Mouse (Mus musculus): ENCODE results near the gene Gbp6. TPM values are rescaled to one million over a fixed set of nuclear protein-coding genes. Genes with fewer than 3 reads are reported as not detected.
"Not testable (repeated sequence)": the region's sequence is repeated elsewhere in the genome, so short reads cannot be mapped to it uniquely, and the experiment has no call there.

The Gbp6 gene
- 1.2 TPM in 2 replicates for polyA plus RNA-seq (2015; fragmentation: Nextera tagmentation; extraction: Ambion mirVana)

GRCm38 (mm10) chr5:105293226-105294165 is at the start of gene Gbp6, which contains the start of gene Gm43302:
Gbp6 (minus strand) TSS chr5:105293698.
Gm43302 (minus strand) TSS chr5:105293695.
- DNase-seq; H3K4me3 ChIP-seq (replicated peaks); H3K9ac ChIP-seq; H3K4me2 ChIP-seq; H3K27ac ChIP-seq; H3K4me1 ChIP-seq (replicated peaks); H3K27me3 ChIP-seq; H3K9me3 ChIP-seq (replicated peaks); H3K36me3 ChIP-seq; ATAC-seq (ENCODE audit: low read depth): not testable (repeated sequence)
- WGBS (ENCODE audit: insufficient replicate concordance): 42% methylated on average over 3 of the region's 3 CpGs

GRCm38 (mm10) chr5:105341281-105341680 is 47.8 kb upstream of the Gbp6 start:
- Histone ChIP-seq H3K36me3 (no peaks in the 10 kb centered on the region), H3K9ac (no peak overlapping the region), H3K27me3 (no peaks in the 10 kb centered on the region), H3K9me3 (replicated peaks) (no peaks in the 10 kb centered on the region), H3K4me1 (replicated peaks) (no peaks in the 10 kb centered on the region), H3K4me2 (no peak overlapping the region), H3K27ac (no peak overlapping the region), H3K4me3 (replicated peaks) (no peak overlapping the region)
- ATAC-seq (ENCODE audit: low read depth) (no peak), DNase-seq (no peak)
- 52% methylated on average over 2 of the region's 2 CpGs for WGBS (ENCODE audit: insufficient replicate concordance)

- 49% methylated on average over 2 of the region's 2 CpGs for WGBS (ENCODE audit: insufficient replicate concordance)
- Histone ChIP-seq H3K9ac (no peak overlapping the region), H3K27me3 (no peaks in the 10 kb centered on the region), H3K36me3 (no peaks in the 10 kb centered on the region), H3K9me3 (replicated peaks) (no peaks in the 10 kb centered on the region), H3K4me2 (no peak overlapping the region), H3K4me3 (replicated peaks) (no peak overlapping the region), H3K27ac (no peak overlapping the region), H3K4me1 (replicated peaks) (no peaks in the 10 kb centered on the region)
- DNase-seq: no peak
- ATAC-seq (ENCODE audit: low read depth): no peak
These were observed 29.0 kb upstream of the Gbp6 start for GRCm38 (mm10) chr5:105322543-105322942.

- Histone ChIP-seq H3K4me3 (replicated peaks) (no peak overlapping the region), H3K4me1 (replicated peaks) (no peaks in the 10 kb centered on the region), H3K4me2 (no peak overlapping the region), H3K27me3 (no peaks in the 10 kb centered on the region), H3K9ac (no peak overlapping the region), H3K27ac (no peak overlapping the region), H3K9me3 (replicated peaks) (no peaks in the 10 kb centered on the region), H3K36me3 (no peaks in the 10 kb centered on the region)
- no peak for ATAC-seq (ENCODE audit: low read depth)
- 45% methylated on average over 2 of the region's 2 CpGs for WGBS (ENCODE audit: insufficient replicate concordance)
- no peak for DNase-seq
These were observed 17.4 kb upstream of the Gbp6 start for GRCm38 (mm10) chr5:105310941-105311340.

DNA sequence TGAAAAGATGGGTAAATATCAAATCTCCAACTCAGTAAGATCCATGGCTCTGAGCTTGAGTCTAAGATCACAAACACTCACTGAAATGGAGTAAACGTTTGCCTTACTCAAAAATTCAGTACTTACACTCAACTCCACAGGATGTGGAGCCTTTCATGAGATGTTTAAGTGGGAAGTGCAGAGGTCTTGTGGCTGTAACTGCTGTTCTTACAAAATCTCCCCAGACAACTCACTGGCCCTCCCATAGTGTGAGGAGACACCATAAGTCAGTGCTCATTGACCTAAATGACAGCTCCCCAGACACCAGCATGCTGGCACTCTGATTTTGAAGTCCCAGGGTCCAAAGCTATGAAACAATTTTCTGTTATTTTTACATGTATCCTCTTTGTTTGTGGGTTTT is 15.7 kb upstream of the Gbp6 start:
- H3K36me3 ChIP-seq; H3K4me3 ChIP-seq (replicated peaks); DNase-seq; H3K27ac ChIP-seq; H3K9me3 ChIP-seq (replicated peaks); H3K4me2 ChIP-seq; H3K4me1 ChIP-seq (replicated peaks); ATAC-seq (ENCODE audit: low read depth); H3K9ac ChIP-seq; H3K27me3 ChIP-seq: not testable (repeated sequence)
- 28% methylated on average over 1 of the region's 1 CpGs for WGBS (ENCODE audit: insufficient replicate concordance)

DNA sequence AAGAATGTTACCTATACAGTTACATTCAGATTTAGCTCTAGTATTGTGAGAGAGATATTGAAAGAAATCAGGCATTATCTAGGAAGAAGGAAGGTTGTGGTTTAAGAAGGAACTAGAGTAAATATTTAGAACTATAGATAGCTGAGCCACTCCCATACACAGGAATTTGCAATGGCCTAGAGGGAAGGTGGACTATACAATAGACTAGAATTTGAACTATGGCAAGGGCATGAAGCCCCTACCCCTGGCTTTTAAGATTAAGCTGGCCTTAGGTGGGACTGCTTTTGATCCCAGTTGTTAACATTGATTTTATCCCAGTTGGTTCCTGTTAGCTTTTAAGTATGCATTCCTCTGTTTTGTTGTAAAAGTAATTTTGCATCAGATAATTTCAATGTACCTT is 13.4 kb upstream of the Gbp6 start:
- not testable (repeated sequence) for H3K27ac ChIP-seq; H3K9ac ChIP-seq; H3K4me1 ChIP-seq (replicated peaks); H3K36me3 ChIP-seq; H3K9me3 ChIP-seq (replicated peaks); H3K4me2 ChIP-seq; DNase-seq; H3K27me3 ChIP-seq; H3K4me3 ChIP-seq (replicated peaks); ATAC-seq (ENCODE audit: low read depth)

DNA sequence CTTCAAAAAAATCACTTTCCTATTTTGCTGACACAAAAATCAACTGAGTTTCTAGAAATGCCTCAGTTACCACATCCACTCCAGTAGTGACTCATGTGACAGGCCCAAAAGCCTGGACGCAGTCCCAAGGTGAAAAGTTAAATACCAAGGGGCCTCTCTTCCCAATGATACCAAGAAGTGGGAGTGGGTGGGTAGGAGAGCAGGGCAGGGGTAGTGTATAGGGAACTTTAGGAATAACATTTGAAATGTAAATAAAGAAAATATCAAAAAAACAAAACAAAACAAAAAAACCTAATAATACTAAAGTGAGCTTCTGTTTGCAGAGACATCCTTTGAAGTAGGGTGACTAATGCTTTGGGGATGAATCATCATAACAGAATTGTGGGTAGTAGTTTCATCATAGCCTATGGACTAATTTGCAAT is 12.7 kb upstream of the Gbp6 start:
- no peak overlapping the region for H3K9ac ChIP-seq
- H3K27ac ChIP-seq: no peak overlapping the region
- no peaks in the 10 kb centered on the region for H3K4me1 ChIP-seq (replicated peaks)
- 62% methylated on average over 1 of the region's 1 CpGs for WGBS (ENCODE audit: insufficient replicate concordance)
- no peak for ATAC-seq (ENCODE audit: low read depth)
- no peaks in the 10 kb centered on the region for H3K27me3 ChIP-seq
- H3K4me2 ChIP-seq: no peak overlapping the region
- H3K36me3 ChIP-seq: no peaks in the 10 kb centered on the region
- no peaks in the 10 kb centered on the region for H3K9me3 ChIP-seq (replicated peaks)
- H3K4me3 ChIP-seq (replicated peaks): no peak overlapping the region
- no peak for DNase-seq

- DNase-seq; H3K4me2 ChIP-seq; H3K9ac ChIP-seq; H3K4me3 ChIP-seq (replicated peaks); ATAC-seq (ENCODE audit: low read depth); H3K27ac ChIP-seq; H3K27me3 ChIP-seq; H3K36me3 ChIP-seq; H3K4me1 ChIP-seq (replicated peaks); H3K9me3 ChIP-seq (replicated peaks): not testable (repeated sequence)
- WGBS (ENCODE audit: insufficient replicate concordance): 62% methylated on average over 4 of the region's 4 CpGs
These were observed 12.2 kb upstream of the Gbp6 start for GRCm38 (mm10) chr5:105305671-105306070.

DNA sequence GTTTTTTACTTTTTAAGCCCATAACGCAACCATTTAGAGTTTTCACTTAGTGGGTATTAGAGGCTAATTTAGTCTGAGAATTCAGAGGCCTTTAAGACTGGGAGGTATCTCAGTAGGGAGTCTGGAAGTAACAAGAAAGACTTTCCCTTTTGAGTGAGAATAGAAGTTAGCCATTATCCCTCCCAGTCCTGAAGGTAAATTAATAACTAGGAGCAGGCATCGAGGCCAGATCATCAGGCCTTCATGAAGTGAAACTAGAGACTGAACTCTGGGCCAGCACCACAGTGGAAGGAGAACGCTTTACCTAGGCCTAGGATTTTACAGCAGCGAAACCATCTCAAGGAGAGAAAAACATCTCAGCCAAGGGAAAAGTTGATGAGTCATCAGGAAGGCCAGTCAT is 8.5 kb upstream of the Gbp6 start:
- H3K27ac ChIP-seq: no peak overlapping the region
- no peaks in the 10 kb centered on the region for H3K36me3 ChIP-seq
- 64% methylated on average over 4 of the region's 4 CpGs for WGBS (ENCODE audit: insufficient replicate concordance)
- no peaks in the 10 kb centered on the region for H3K4me1 ChIP-seq (replicated peaks)
- ATAC-seq (ENCODE audit: low read depth): no peak
- no peaks in the 10 kb centered on the region for H3K9me3 ChIP-seq (replicated peaks)
- no peak for DNase-seq
- H3K4me2 ChIP-seq: no peak overlapping the region
- H3K9ac ChIP-seq: no peak overlapping the region
- H3K27me3 ChIP-seq: no peaks in the 10 kb centered on the region
- H3K4me3 ChIP-seq (replicated peaks): no peak overlapping the region

DNA sequence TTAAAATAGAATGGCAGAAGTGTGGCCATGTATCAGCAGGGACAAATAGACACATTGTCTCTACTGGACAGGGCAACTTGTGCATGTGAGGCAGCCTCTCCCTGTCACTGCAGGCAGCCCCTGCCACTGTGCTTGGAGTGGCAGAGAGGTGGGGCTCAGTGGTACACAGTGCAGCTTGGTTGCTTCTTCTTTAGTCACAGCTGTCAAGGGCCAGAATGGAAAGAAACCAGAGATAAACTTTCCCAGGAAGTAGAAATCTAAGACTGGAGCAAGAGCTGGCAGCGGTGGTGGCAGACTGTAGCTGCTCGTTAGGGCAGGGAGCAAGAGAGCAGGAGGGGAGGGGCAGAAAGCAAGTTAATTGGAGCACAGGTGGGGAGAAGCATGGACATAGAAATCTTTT is 8.0 kb upstream of the Gbp6 start:
- ATAC-seq (ENCODE audit: low read depth): no peak

DNA sequence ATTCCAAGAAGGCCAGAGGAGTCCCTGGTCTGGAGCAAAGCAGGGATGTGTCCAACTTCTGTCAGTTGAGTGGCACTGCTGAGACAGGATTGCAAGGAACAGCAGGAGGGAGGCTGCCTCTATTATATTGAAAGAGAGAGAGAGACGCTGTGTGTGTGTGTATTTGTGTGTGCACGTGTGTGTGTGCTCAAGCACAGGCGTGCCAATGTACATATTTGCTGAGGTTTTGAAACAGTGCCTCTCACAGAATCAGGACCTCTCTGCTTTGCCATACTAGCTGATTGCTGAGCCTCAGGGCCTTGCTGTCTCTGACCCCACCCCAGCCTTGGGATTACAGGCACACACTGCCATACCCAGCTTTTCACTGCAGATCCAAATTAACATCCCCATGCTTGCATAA is 2.2 kb upstream of the Gbp6 start:
- 65% methylated on average over 3 of the region's 3 CpGs for WGBS (ENCODE audit: insufficient replicate concordance)
- no peaks in the 10 kb centered on the region for H3K9me3 ChIP-seq (replicated peaks)
- H3K27me3 ChIP-seq: no peaks in the 10 kb centered on the region
- no peaks in the 10 kb centered on the region for H3K4me1 ChIP-seq (replicated peaks)
- no peak overlapping the region for H3K27ac ChIP-seq
- ATAC-seq (ENCODE audit: low read depth) (peak; percentile 55), DNase-seq (no peak)
- H3K4me3 ChIP-seq (replicated peaks): no peak overlapping the region
- no peak overlapping the region for H3K4me2 ChIP-seq
- no peak overlapping the region for H3K9ac ChIP-seq
- H3K36me3 ChIP-seq: no peaks in the 10 kb centered on the region

More for the DNA sequence above, 8.0 kb upstream of the Gbp6 start:
- Histone ChIP-seq H3K27ac (no peak overlapping the region), H3K27me3 (no peaks in the 10 kb centered on the region), H3K9me3 (replicated peaks) (no peaks in the 10 kb centered on the region), H3K4me2 (no peak overlapping the region), H3K36me3 (no peaks in the 10 kb centered on the region), H3K4me3 (replicated peaks) (no peak overlapping the region), H3K4me1 (replicated peaks) (no peaks in the 10 kb centered on the region), H3K9ac (no peak overlapping the region)
- no peak for DNase-seq
- WGBS (ENCODE audit: insufficient replicate concordance): 46% methylated on average over 2 of the region's 2 CpGs

DNA sequence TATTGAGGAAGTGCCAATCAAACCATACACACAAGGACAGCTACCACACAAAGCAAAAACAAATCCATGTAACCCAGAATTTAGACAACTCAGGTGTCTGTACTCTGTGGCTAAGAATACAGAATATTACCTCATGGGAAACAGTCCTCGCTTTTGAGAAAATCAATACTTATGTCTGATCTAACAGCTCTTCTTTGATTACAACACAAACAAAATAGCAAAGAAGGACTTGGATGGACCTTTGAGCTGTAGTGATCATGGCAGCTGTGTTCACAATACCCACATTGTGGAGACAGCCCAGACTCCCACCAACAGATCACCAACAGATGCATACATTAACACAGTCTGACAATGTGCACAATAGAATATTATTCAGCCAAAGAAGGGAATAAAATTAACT is 1.0 kb downstream of the Gbp6 start:
- Histone ChIP-seq H3K9me3 (replicated peaks) (no peaks in the 10 kb centered on the region), H3K4me3 (replicated peaks) (no peak overlapping the region), H3K4me1 (replicated peaks) (no peaks in the 10 kb centered on the region), H3K36me3 (no peaks in the 10 kb centered on the region), H3K9ac (no peak overlapping the region), H3K27ac (no peak overlapping the region), H3K4me2 (no peak overlapping the region), H3K27me3 (no peaks in the 10 kb centered on the region)
- ATAC-seq (ENCODE audit: low read depth) (no peak), DNase-seq (no peak)
- 70% methylated on average over 1 of the region's 1 CpGs for WGBS (ENCODE audit: insufficient replicate concordance)
